Mouse (Mus musculus) hindbrain, postnatal 0 days (tissue): ENCODE results near the gene Nptn. TPM values are rescaled to one million over a fixed set of nuclear protein-coding genes. Genes with fewer than 3 reads are reported as not detected.
A peak's percentile ranks its signal among the peaks of the same experiment; 100 is the strongest.

Experiments used
- ATAC-seq: fragments of 200-750 bp; cut with Nextera tagmentation; 2 replicates; pipeline ENCODE4 v1.8.0; 2017; ENCODE audit warnings: mild to moderate bottlenecking, moderate TSS enrichment, moderate library complexity
- DNase-seq: peaks from one replicate; pipeline ENCODE4 v3.0.0-alpha.2; 2015; ENCODE audit warnings: low spot score
- H3K27ac ChIP-seq: fragments of 300-500 bp; sonication (generic); 2 replicates; pipeline ENCODE4 v1.5.1; 2014; ENCODE audit warnings: mild to moderate bottlenecking
- H3K27me3 ChIP-seq: fragments of 300-500 bp; sonication (generic); 2 replicates; pipeline ENCODE4 v1.6.1; 2014; ENCODE audit warnings: low read length, mixed read lengths; ENCODE audit not compliant: insufficient read depth
- H3K36me3 ChIP-seq: fragments of 300-500 bp; sonication (generic); 2 replicates; pipeline ENCODE4 v1.6.1; 2014; ENCODE audit warnings: low read length, mixed read lengths; ENCODE audit not compliant: insufficient read depth
- H3K4me1 ChIP-seq: fragments of 300-500 bp; sonication (generic); 2 replicates; pipeline ENCODE4 v1.6.1; 2014; ENCODE audit warnings: antibody characterized with exemption, low read length, mixed read lengths; ENCODE audit not compliant: insufficient read depth
- H3K4me2 ChIP-seq: fragments of 300-500 bp; sonication (generic); 2 replicates; pipeline ENCODE4 v1.6.1; 2014; ENCODE audit warnings: low read depth, mild to moderate bottlenecking, low read length, moderate library complexity, mixed read lengths
- H3K4me3 ChIP-seq: fragments of 300-500 bp; sonication (generic); 2 replicates; pipeline ENCODE4 v1.5.1; 2014; ENCODE audit warnings: low read length
- H3K9ac ChIP-seq: fragments of 300-500 bp; sonication (generic); replicated peaks from 2 replicates; pipeline ENCODE4 v1.6.1; 2014; ENCODE audit warnings: mild to moderate bottlenecking, low read length, moderate library complexity, mixed read lengths
- H3K9me3 ChIP-seq: fragments of 300-500 bp; sonication (generic); 2 replicates; pipeline ENCODE4 v1.6.1; 2016; ENCODE audit warnings: low read length, mixed read lengths
- CTCF ChIP-seq: IDR thresholded peaks from 2 replicates; pipeline ENCODE4 v1.5.1; 2016; ENCODE audit warnings: antibody characterized with exemption, control low read depth, low read depth
- WGBS: fragments of 180-500 bp; shearing (Covaris S2); extraction: QIAGEN DNeasy Blood & Tissue Kit; methylation state at CpG from one replicate; pipeline ENCODE4 v1.1.7; 2014; 5-methylcytosine and 5-hydroxymethylcytosine counted together
- polyA plus RNA-seq: library from polyadenylated mRNA; unstranded; fragments of >200 nt; fragmentation: Nextera tagmentation; extraction: Ambion mirVana; gene quantifications from 2 replicates; pipeline ENCODE4 v1.2.1, GENCODE M21; 2015
- total RNA-seq: library from RNA; depleted of rRNA; stranded (reverse); fragments of >200 nt; gene quantifications from 2 replicates; pipeline ENCODE4 v1.2.3, GENCODE M21; 2014

Nptn gene
- total and polyA plus RNA-seq, 2 experiments from 2014 or later: 268 to 598 TPM

DNA sequence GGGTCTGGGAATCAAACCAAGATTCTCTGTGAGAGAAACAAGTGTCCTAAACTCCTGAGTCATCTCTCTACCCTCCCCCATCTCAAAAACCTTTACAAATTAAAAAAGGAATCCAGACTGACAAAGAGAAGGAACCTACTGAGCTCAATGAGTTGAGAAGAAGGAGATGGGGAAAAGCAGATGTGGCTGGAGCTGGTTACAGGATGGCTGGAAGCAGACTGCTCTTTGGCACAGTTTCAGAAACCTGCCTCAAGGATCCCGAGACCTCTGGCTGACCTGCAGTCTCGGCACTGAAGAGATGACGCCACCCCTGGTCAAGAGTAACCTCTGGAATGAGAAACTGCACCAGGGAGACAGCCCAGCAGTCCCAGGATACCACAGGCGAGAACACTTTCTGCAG lies 90.4 kb downstream of the Nptn start:
- no peak for DNase-seq
- Histone ChIP-seq H3K4me2 (no peak overlapping the region), H3K9me3 (no peaks in the 10 kb centered on the region), H3K27me3 (no peaks in the 10 kb centered on the region), H3K36me3 (no peaks in the 10 kb centered on the region), H3K9ac (no peak overlapping the region), H3K4me3 (no peak overlapping the region), H3K27ac (no peak overlapping the region), H3K4me1 (no peaks in the 10 kb centered on the region)
- no peak for TF ChIP-seq CTCF
- ATAC-seq: no peak
- 43% methylated on average over 4 of the region's 4 CpGs for WGBS

DNA sequence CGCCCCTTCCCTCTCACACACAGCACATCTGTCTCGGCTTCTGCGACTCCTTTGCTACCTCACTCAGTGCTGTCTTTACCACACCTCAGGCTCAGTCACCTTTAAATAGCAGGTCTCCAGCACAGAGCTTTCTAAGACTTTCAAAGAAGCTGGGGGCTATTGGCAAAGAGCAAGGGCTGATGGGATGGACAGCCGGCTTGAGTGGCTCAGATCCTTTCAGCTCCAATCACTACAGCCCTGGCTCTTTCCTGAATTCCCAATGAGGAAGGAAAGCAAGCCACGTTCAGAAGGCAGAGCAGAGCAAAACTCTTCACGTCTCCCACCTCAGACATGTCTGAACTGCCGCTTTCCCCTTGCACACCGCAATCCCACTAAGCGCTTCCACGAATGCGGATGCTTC lies 92.7 kb downstream of the Nptn start:
- no peak overlapping the region for H3K27ac ChIP-seq
- H3K9ac ChIP-seq: no peak overlapping the region
- H3K4me1 ChIP-seq: no peaks in the 10 kb centered on the region
- no peak overlapping the region for H3K4me3 ChIP-seq
- no peaks in the 10 kb centered on the region for H3K36me3 ChIP-seq
- 78% methylated on average over 11 of the region's 11 CpGs for WGBS
- TF ChIP-seq CTCF: no peak
- no peak for ATAC-seq
- no peaks in the 10 kb centered on the region for H3K27me3 ChIP-seq
- H3K9me3 ChIP-seq: no peaks in the 10 kb centered on the region
- H3K4me2 ChIP-seq: no peak overlapping the region
- DNase-seq: no peak

DNA sequence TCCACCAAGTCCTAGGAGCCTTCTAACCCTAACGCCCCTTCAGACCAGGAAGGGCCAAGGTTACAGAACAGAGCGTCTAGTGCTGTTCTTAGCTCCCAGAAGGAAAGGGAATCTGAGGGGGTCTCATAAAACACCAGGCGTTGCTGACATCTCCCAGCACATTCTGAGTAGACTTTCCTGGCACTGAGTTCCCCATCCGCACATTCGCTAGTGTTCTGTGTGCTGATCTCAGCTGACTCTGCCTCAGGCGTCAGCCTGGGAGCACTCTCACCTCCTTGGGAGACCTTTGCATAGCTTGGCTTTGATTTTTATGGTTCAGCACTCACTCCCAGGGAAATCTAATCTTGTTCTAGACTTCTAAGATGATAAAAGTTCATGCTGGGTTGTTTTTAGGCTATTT lies 93.3 kb downstream of the Nptn start:
- H3K4me1 ChIP-seq: no peaks in the 10 kb centered on the region
- H3K4me3 ChIP-seq: no peak overlapping the region
- ATAC-seq (no peak), DNase-seq (no peak)
- no peak for TF ChIP-seq CTCF
- H3K27ac ChIP-seq: no peak overlapping the region
- H3K27me3 ChIP-seq: no peaks in the 10 kb centered on the region
- 75% methylated on average over 6 of the region's 6 CpGs for WGBS
- H3K9ac ChIP-seq: no peak overlapping the region
- no peaks in the 10 kb centered on the region for H3K36me3 ChIP-seq
- H3K9me3 ChIP-seq: no peaks in the 10 kb centered on the region
- H3K4me2 ChIP-seq: no peak overlapping the region

DNA sequence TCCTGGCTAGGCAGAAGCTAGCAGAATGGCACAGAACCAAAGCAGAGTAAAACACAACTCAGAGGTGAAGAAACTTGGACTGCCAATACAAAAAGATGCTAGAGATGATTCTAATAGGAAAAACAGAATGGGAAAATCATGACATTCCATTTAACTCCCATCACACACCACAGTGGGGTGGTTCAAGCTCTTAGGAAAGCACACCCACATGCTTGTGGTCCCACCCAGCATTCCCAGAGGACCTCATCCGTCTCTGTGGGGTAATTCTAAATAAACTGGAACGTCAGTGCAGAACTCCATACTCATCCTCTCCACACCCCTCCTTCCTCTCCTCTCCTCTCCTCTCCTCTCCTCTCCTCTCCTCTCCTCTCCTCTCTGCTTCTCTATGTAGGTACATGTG lies 99.4 kb downstream of the Nptn start:
- H3K9me3 ChIP-seq: no peaks in the 10 kb centered on the region
- H3K36me3 ChIP-seq: no peaks in the 10 kb centered on the region
- no peak overlapping the region for H3K4me2 ChIP-seq
- ATAC-seq: no peak
- TF ChIP-seq CTCF: no peak
- H3K27me3 ChIP-seq: no peaks in the 10 kb centered on the region
- 78% methylated on average over 2 of the region's 2 CpGs for WGBS
- H3K9ac ChIP-seq: no peak overlapping the region
- H3K27ac ChIP-seq: no peak overlapping the region
- H3K4me3 ChIP-seq: no peak overlapping the region
- no peak for DNase-seq
- H3K4me1 ChIP-seq: no peaks in the 10 kb centered on the region

DNA sequence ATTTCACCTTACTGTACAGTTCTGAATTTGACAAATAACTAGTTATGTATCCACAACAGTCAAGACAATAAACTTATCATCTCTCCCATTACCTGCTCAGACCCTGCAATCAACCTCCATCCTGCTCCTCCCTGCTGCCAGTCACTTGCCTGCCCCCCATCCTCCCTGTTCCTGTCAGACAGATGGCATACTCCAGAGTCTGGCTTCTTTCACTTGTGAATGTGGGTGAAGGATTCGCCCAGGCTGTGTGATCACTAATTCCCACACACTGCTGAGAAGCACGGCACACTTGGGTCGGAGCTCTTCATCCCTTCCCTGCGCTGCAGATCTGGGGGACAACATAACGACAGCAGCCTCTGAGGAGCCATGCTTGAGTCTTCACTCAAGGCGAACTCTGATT lies 100.1 kb downstream of the Nptn start:
- H3K4me2 ChIP-seq: no peak overlapping the region
- H3K4me1 ChIP-seq: no peaks in the 10 kb centered on the region
- ATAC-seq: no peak
- no peaks in the 10 kb centered on the region for H3K27me3 ChIP-seq
- H3K36me3 ChIP-seq: no peaks in the 10 kb centered on the region
- no peak overlapping the region for H3K27ac ChIP-seq
- no peak for DNase-seq
- no peak overlapping the region for H3K4me3 ChIP-seq
- H3K9ac ChIP-seq: no peak overlapping the region
- WGBS: 64% methylated on average over 6 of the region's 6 CpGs
- H3K9me3 ChIP-seq: no peaks in the 10 kb centered on the region
- TF ChIP-seq CTCF: no peak

DNA sequence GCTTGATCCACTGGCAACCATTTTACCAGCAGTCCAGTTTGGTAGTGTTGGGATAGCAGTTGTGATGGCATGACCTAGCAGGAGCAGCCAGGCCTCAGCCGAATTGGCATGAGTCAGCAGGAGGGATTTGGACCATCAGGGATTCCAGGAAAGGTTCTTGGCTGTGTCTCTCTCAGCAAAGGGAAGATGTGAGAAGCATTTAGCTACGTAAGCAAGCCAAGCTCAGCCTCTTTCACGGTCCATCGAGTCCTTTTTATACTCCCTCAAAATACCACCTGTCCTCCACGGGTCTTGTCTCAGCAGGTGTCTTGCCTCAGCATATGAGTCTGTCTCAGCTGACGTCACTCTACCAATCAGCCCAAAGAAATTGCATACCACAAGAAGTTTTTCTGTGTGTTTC lies 101.3 kb downstream of the Nptn start:
- Histone ChIP-seq H3K9me3 (no peaks in the 10 kb centered on the region), H3K9ac (no peak overlapping the region), H3K4me1 (no peaks in the 10 kb centered on the region), H3K27ac (no peak overlapping the region), H3K27me3 (no peaks in the 10 kb centered on the region), H3K4me3 (no peak overlapping the region), H3K4me2 (no peak overlapping the region), H3K36me3 (no peaks in the 10 kb centered on the region)
- ATAC-seq (no peak), DNase-seq (peak; percentile 8)
- TF ChIP-seq CTCF: no peak
- WGBS: 29% methylated on average over 6 of the region's 6 CpGs

DNA sequence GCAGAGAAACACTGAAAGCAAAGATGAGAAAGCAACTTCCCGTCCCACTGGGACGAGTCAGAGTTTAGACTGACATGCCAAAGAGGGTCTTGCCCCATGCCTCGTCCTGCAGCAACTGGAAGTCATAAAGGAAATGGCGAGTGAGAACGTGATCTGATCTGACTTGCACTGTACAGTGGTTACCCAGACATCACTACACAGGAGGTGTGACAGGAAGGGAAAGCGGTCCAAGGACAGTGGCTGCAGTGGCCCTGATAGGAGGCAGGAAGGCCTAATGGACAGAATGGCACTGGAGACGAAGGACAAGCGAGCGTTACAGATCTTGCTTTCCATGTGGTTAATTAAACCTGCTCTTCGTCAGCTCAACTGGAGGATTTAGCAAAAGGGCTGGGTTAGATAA lies 103.2 kb downstream of the Nptn start:
- Histone ChIP-seq H3K4me2 (no peak overlapping the region), H3K9ac (no peak overlapping the region), H3K4me3 (no peak overlapping the region), H3K36me3 (no peaks in the 10 kb centered on the region), H3K9me3 (no peaks in the 10 kb centered on the region), H3K4me1 (no peaks in the 10 kb centered on the region), H3K27me3 (no peaks in the 10 kb centered on the region), H3K27ac (no peak overlapping the region)
- WGBS: 87% methylated on average over 10 of the region's 10 CpGs
- TF ChIP-seq CTCF: no peak
- DNase-seq (no peak), ATAC-seq (no peak)

DNA sequence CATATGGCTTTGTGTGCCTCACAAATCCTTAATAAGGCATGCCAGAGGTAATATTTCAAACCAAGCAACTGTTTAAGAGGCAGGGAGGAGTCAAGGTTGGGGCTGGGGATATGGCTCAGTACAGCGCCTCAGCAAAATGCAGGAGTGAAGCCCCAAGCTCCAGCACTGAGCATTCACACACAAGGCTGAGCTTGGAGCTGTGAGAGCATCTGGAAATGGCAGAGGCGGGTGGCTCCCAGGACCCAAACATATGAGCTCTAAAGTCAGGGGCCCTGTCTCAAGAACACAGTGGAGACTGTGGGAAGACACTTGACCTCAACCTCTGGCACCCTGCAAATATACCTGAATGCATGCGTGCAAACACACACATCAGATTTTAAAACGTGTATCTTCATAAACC lies 106.0 kb downstream of the Nptn start:
- ATAC-seq (no peak), DNase-seq (no peak)
- Histone ChIP-seq H3K36me3 (no peaks in the 10 kb centered on the region), H3K9me3 (no peaks in the 10 kb centered on the region), H3K27ac (no peak overlapping the region), H3K27me3 (no peaks in the 10 kb centered on the region), H3K9ac (no peak overlapping the region), H3K4me1 (no peaks in the 10 kb centered on the region), H3K4me3 (no peak overlapping the region), H3K4me2 (no peak overlapping the region)
- no peak for TF ChIP-seq CTCF
- WGBS: 84% methylated on average over 4 of the region's 4 CpGs
